Mouse (Mus musculus) layer of hippocampus, postnatal 25 days (tissue): ENCODE results near the gene Abhd16b. TPM values are rescaled to one million over a fixed set of nuclear protein-coding genes. Genes with fewer than 3 reads are reported as not detected.

Source experiments
- DNase-seq, 2 experiments: peaks; one replicate each; pipeline ENCODE4 v3.0.0; 2022; ENCODE audit warnings: mixed read lengths in 2 of 2, low spot score in 1 of 2; ENCODE audit errors: extremely low spot score in 1 of 2
- total RNA-seq, 2 experiments: library from RNA; stranded (reverse); gene quantifications; 2 replicates each; pipeline ENCODE4 v1.2.3; 2021

Abhd16b gene
- total RNA-seq, 2 experiments from 2014 or later: not detected

- DNase-seq: no peak
Measured at GRCm38 (mm10) chr2:181529076-181529475, 36.1 kb downstream of the Abhd16b start.

- DNase-seq: no peak
Measured at GRCm38 (mm10) chr2:181532589-181532988, 39.6 kb downstream of the Abhd16b start.

DNA sequence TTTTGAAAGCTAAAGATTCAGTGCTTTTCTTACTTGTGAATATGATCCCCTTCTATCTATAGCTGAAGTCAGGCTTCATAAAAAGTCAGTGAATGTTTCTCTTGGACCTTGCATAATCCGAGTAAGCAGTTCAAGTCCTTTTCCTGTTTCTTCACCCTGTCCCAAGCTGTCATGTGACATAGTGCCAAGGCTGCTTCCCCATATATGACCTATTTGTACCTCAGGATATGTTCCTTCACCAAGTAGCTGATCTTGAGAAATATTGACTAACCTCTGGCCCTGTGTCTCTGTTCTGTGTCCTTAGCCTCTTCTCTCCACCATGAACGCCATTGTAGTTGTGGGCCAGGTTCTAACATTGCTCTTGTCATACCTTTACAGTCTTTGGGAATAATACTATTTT, 43.4 kb downstream of the Abhd16b start:
- no peak for DNase-seq

GRCm38 (mm10) chr2:181537444-181538047, 44.5 kb downstream of the Abhd16b start:
- DNase-seq: peak in 1 of 2 experiments; percentile 23

DNA sequence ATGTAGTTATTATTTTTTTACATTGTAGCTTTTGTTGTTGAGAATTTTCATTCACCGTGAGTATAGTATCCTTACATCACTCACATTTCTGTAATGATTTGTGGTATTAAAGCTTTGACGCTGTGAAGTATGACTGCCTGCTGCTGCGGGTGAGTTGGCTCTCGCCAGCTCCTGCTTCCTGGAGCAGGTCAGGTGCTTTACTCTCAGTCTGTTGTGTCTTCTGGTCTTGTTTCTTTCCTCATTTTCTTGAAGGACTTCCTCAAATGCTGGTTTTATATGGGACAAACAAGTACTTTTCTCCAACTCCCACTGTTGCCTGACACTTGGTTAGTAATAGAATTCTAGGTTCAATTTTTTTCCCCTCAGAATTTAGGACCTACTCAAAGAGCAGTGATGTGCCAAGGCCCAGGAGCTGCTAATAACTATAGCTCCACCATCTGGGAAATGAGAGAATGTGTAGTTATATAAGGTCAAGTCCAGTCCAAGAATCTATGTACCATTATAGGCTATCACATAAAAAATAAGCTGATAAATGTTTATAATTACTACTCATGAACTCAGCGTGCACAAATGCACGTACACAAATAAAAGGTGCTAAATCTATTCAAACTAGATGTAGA, 48.9 kb downstream of the Abhd16b start:
- no peak for DNase-seq

Other genes starting within 250 kb of the Abhd16b start
- 10 to 100 TPM; 16.7 to 21.1 TPM for gene Gmeb2, start 205.2 kb upstream of the Abhd16b start, total RNA-seq
- gene Stmn3, start 178.7 kb upstream of the Abhd16b start, total RNA-seq: 100 to 1,000 TPM; 567 to 677 TPM
- 10 to 100 TPM; 27.3 to 34.9 TPM for gene Rtel1, start 173.5 kb upstream of the Abhd16b start, total RNA-seq
- gene Zgpat, start 128.3 kb upstream of the Abhd16b start, total RNA-seq: 10 to 100 TPM; 64.9 to 73.6 TPM
- 10 to 100 TPM; 41.0 to 47.0 TPM for gene Arfrp1, start 127.8 kb upstream of the Abhd16b start, total RNA-seq
- gene Lime1, start 113.1 kb upstream of the Abhd16b start, total RNA-seq: 10 to 100 TPM; 36.1 to 42.0 TPM
- gene Zbtb46, start 33.8 kb upstream of the Abhd16b start, total RNA-seq: 1 to 10 TPM; 6.7 to 7.3 TPM
- gene Tpd52l2, start 3.9 kb downstream of the Abhd16b start, total RNA-seq: 10 to 100 TPM; 75.4 to 79.1 TPM
- gene Dnajc5, start 27.3 kb downstream of the Abhd16b start, total RNA-seq: 100 to 1,000 TPM; 272 to 281 TPM
- gene Uckl1, start 91.7 kb downstream of the Abhd16b start, total RNA-seq: 10 to 100 TPM; 53.3 to 73.1 TPM
- 10 to 100 TPM; 57.9 to 58.8 TPM for gene Prpf6, start 98.7 kb downstream of the Abhd16b start, total RNA-seq
- 100 to 1,000 TPM in 1 of 2 experiments, 10 to 100 TPM in 1; 82.8 to 114 TPM for gene Zfp512b, start 99.6 kb downstream of the Abhd16b start, total RNA-seq
- 10 to 100 TPM; 11.7 to 14.2 TPM for gene Samd10, start 106.0 kb downstream of the Abhd16b start, total RNA-seq
- gene Gm29797, start 163.8 kb downstream of the Abhd16b start, total RNA-seq: 1 to 10 TPM in 1 of 2 experiments, under 1 TPM in 1; 0.49 to 1.0 TPM
- gene Sox18, start 178.4 kb downstream of the Abhd16b start, total RNA-seq: 10 to 100 TPM; 10.6 to 14.8 TPM
- gene Tcea2, start 187.1 kb downstream of the Abhd16b start, total RNA-seq: 10 to 100 TPM; 53.7 to 65.7 TPM
- gene Rgs19, start 200.8 kb downstream of the Abhd16b start, total RNA-seq: 10 to 100 TPM; 32.2 to 39.5 TPM
- not detected for gene Lkaaear1, start 205.2 kb downstream of the Abhd16b start, total RNA-seq
- 10 to 100 TPM; 44.6 to 52.6 TPM for gene Oprl1, start 221.8 kb downstream of the Abhd16b start, total RNA-seq